In the genomic region with DNA sequence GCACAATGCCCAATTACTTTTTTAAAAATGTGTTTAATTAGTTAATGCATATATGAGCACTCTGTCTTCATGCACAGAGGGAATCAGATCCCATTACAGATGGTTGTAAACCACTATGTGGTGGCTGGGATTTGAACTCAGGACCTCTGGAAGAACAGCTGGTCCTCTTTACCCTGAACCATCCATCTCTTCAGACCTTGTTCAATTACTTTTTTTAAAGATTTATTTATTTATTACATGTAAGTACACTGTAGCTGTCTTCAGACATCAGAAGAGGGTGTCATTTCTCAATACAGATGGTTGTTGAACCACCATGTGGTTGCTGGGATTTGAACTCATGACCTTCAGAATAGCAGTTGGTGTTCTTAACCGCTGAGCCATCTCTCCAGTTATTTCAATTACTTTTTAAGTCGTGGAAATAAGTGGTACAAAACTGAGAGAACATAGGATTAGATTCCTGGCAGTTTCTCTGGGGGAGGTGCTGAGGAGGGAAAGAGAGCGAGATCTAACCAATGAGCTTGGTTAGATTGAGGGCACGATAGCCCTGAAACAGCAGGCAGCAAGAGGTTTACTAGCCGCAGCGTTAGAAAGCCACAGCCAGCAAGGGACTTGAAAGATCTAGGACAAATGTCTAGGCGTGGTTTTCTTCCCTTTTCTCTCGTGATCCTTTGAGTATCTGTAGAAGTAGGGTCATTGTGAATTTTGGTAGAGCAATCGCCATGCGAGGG, we compare ENCODE assay signal across 8 mouse cellular contexts. TPM values are rescaled to one million over a fixed set of nuclear protein-coding genes. Genes with fewer than 3 reads are reported as not detected.
DNase-seq lines count a peak whose midpoint lies in the region; ATAC-seq and TF ChIP-seq lines count a peak whose summit lies in the region.

No protein-coding gene starts in this region.

- no peak for TF ChIP-seq POLR2A in spleen, adult 2 months (IDR thresholded peaks at IDR 0.05; ENCODE audit: low read depth, low read length)

- H3K9ac ChIP-seq in intestine, embryonic 16.5 days (ENCODE audit: low read depth, low read length) = peak overlapping the region; percentile 51; the same call in 1 of the 2 replicates
- H3K9ac ChIP-seq in neural tube, embryonic 12.5 days = peak overlapping the region; percentile 75

- peak overlapping the region; percentile 62 for H3K4me2 ChIP-seq in intestine, embryonic 16.5 days (ENCODE audit: low read depth, low read length)
- peak overlapping the region; percentile 62 for H3K4me2 ChIP-seq in neural tube, embryonic 12.5 days (replicated peaks)

- H3K36me3 ChIP-seq in spleen, adult 2 months (ENCODE audit: control insufficient read depth, insufficient read depth, low read length) = peaks cover 9% of the 10 kb centered on the region
- peaks cover 11% of the 10 kb centered on the region; the same call in 1 of the 2 replicates for H3K36me3 ChIP-seq in intestine, embryonic 16.5 days (ENCODE audit: control insufficient read depth, insufficient read depth, low read length)
- H3K36me3 ChIP-seq in neural tube, embryonic 12.5 days = peaks cover 14% of the 10 kb centered on the region

- peak overlapping the region; percentile 84 for H3K27ac ChIP-seq in spleen, adult 2 months (ENCODE audit: insufficient read depth, low read length)
- peak overlapping the region; percentile 91 for H3K27ac ChIP-seq in intestine, embryonic 16.5 days (ENCODE audit: low read length)
- H3K27ac ChIP-seq in neural tube, embryonic 12.5 days = peak overlapping the region; percentile 68

- no peaks in the 10 kb centered on the region for H3K27me3 ChIP-seq in spleen, adult 2 months (ENCODE audit: control insufficient read depth, insufficient read depth, low read length)
- H3K27me3 ChIP-seq in intestine, embryonic 16.5 days (replicated peaks; ENCODE audit: control insufficient read depth, insufficient read depth, low read length) = no peaks in the 10 kb centered on the region
- H3K27me3 ChIP-seq in neural tube, embryonic 12.5 days (replicated peaks) = no peaks in the 10 kb centered on the region

- intact Hi-C loops in left cerebral cortex, postnatal 36 days (cut with DNase I) = loop anchor here (5.0 kb wide), 1 partner anchor 70 kb away; a partner anchor contains a TSS

- peak overlapping the region; percentile 70 for H3K4me3 ChIP-seq in spleen, adult 2 months (ENCODE audit: extremely low read depth, insufficient read depth, insufficient read length)
- H3K4me3 ChIP-seq in intestine, embryonic 16.5 days (ENCODE audit: low read length) = peak overlapping the region; percentile 74
- peak overlapping the region; percentile 65 for H3K4me3 ChIP-seq in neural tube, embryonic 12.5 days

- no peaks in the 10 kb centered on the region for H3K9me3 ChIP-seq in intestine, embryonic 16.5 days (ENCODE audit: control insufficient read depth, low read length)
- no peaks in the 10 kb centered on the region for H3K9me3 ChIP-seq in neural tube, embryonic 12.5 days

- DNase-seq in cerebellum, adult 9-10 months = peak; percentile 61
- DNase-seq in cerebellum, postnatal 14 days = no peak
- no peak for DNase-seq in spleen, adult 2 months (ENCODE audit: low read depth in 1 of 2, low spot score in 2 of 2)
- DNase-seq in spleen, adult 18-20 months = no peak
- no peak for DNase-seq in left cerebral cortex, postnatal 36 days (ENCODE audit: low spot score in 2 of 2)
- DNase-seq in embryo, embryonic 11 days = no peak

- no peaks in the 10 kb centered on the region for H3K4me1 ChIP-seq in spleen, adult 2 months (ENCODE audit: control insufficient read depth, insufficient read depth, insufficient read length)
- peaks cover 32% of the 10 kb centered on the region for H3K4me1 ChIP-seq in intestine, embryonic 16.5 days (ENCODE audit: control insufficient read depth, insufficient read depth, low read length)
- H3K4me1 ChIP-seq in neural tube, embryonic 12.5 days = peaks cover 16% of the 10 kb centered on the region

- no peak for ATAC-seq in intestine, embryonic 16.5 days
- no peak for ATAC-seq in neural tube, embryonic 12.5 days (ENCODE audit: low FRiP score, low read depth)

- TF ChIP-seq CTCF in spleen, adult 2 months (IDR thresholded peaks at IDR 0.05; ENCODE audit: extremely low read depth, insufficient read depth, insufficient read length, insufficient replicate concordance) = no peak

- 8% methylated on average over 10 of the region's 10 CpGs for WGBS in spleen, adult 2 months
- WGBS in intestine, embryonic 16.5 days = 12% methylated on average over 10 of the region's 10 CpGs
- 14% methylated on average over 10 of the region's 10 CpGs for WGBS in neural tube, embryonic 12.5 days

RNA-seq across cellular contexts. Expression of a gene that starts 0.7 kb away (rescaled TPM):
- 18.4 and 25.1 TPM in 2 replicates for polyA plus RNA-seq in spleen, adult 2 months (2012; rRNA removed)
- 21.3 and 24.1 TPM in 2 replicates for polyA plus RNA-seq in intestine, embryonic 16.5 days (2015; fragmentation: Nextera tagmentation; extraction: Ambion mirVana)
- 23.1 and 23.9 TPM in 2 replicates for polyA plus RNA-seq in neural tube, embryonic 12.5 days (2016; fragmentation: Nextera tagmentation; extraction: Ambion mirVana)
- 10 to 100 TPM; 20.9 to 26.9 TPM for total RNA-seq in left cerebral cortex, postnatal 36 days (2021)

RNA-seq across cellular contexts. Expression of a gene that starts 2.0 kb away (rescaled TPM):
- 6.6 and 8.0 TPM in 2 replicates for polyA plus RNA-seq in spleen, adult 2 months (2012; rRNA removed)
- polyA plus RNA-seq in intestine, embryonic 16.5 days (2015; fragmentation: Nextera tagmentation; extraction: Ambion mirVana) = 4.2 and 4.3 TPM in 2 replicates
- polyA plus RNA-seq in neural tube, embryonic 12.5 days (2016; fragmentation: Nextera tagmentation; extraction: Ambion mirVana) = 5.5 and 7.3 TPM in 2 replicates
- total RNA-seq in left cerebral cortex, postnatal 36 days (2021) = 10 to 100 TPM; 39.7 to 41.9 TPM

RNA-seq across cellular contexts. Expression of a gene that starts 33.2 kb away (rescaled TPM):
- polyA plus RNA-seq in spleen, adult 2 months (2012; rRNA removed) = 18,445 and 18,883 TPM in 2 replicates
- 455 and 890 TPM in 2 replicates for polyA plus RNA-seq in intestine, embryonic 16.5 days (2015; fragmentation: Nextera tagmentation; extraction: Ambion mirVana)
- not detected in 2 replicates for polyA plus RNA-seq in neural tube, embryonic 12.5 days (2016; fragmentation: Nextera tagmentation; extraction: Ambion mirVana)
- not detected for total RNA-seq in left cerebral cortex, postnatal 36 days (2021)

RNA-seq across cellular contexts. Expression of a gene that starts 46.2 kb away (rescaled TPM):
- polyA plus RNA-seq in spleen, adult 2 months (2012; rRNA removed) = 0.15 and 0.18 TPM in 2 replicates
- polyA plus RNA-seq in intestine, embryonic 16.5 days (2015; fragmentation: Nextera tagmentation; extraction: Ambion mirVana) = 65.6 and 72.2 TPM in 2 replicates
- polyA plus RNA-seq in neural tube, embryonic 12.5 days (2016; fragmentation: Nextera tagmentation; extraction: Ambion mirVana) = not detected in 2 replicates
- total RNA-seq in left cerebral cortex, postnatal 36 days (2021) = 1 to 10 TPM; 1.1 to 1.3 TPM

RNA-seq across cellular contexts. Expression of a gene that starts 53.4 kb away (rescaled TPM):
- 84.6 and 1,887 TPM in 2 replicates for polyA plus RNA-seq in spleen, adult 2 months (2012; rRNA removed)
- 0.29 and 0.87 TPM in 2 replicates for polyA plus RNA-seq in intestine, embryonic 16.5 days (2015; fragmentation: Nextera tagmentation; extraction: Ambion mirVana)
- polyA plus RNA-seq in neural tube, embryonic 12.5 days (2016; fragmentation: Nextera tagmentation; extraction: Ambion mirVana) = not detected in 2 replicates
- total RNA-seq in left cerebral cortex, postnatal 36 days (2021) = not detected

Comparison
In these comparisons a context has a peak if more than half of its experiments do, and no peak if none do; other contexts are left out.
1. RNA of a gene that starts 33.2 kb away (polyA plus RNA-seq): 18,445 to 18,883 TPM in spleen, adult 2 months and 455 to 890 TPM in intestine, embryonic 16.5 days; not detected in neural tube, embryonic 12.5 days; every median in the first group is over 100 times any median in the second.
2. Peak in every context shown above with its lines, with median percentiles within 50 percentile points of each other: H3K27ac ChIP-seq and H3K4me3 ChIP-seq.